Mouse (Mus musculus) testis, adult 2 months (tissue): ENCODE data around the gene Adcyap1r1. TPM values are rescaled to one million over a fixed set of nuclear protein-coding genes. Genes with fewer than 3 reads are reported as not detected.
A peak's percentile ranks its signal among the peaks of the same experiment; 100 is the strongest.

Experiments
- H3K27ac ChIP-seq: fragments of 200-500 bp; 2 replicates; pipeline ENCODE4 v1.5.1; 2012; ENCODE audit warnings: low read depth, low read length; ENCODE audit not compliant: control insufficient read depth, insufficient read depth
- H3K27me3 ChIP-seq: fragments of 200-500 bp; 2 replicates; pipeline ENCODE4 v1.6.1; 2012; ENCODE audit warnings: mild to moderate bottlenecking, low read length, moderate library complexity; ENCODE audit not compliant: control insufficient read depth, insufficient read depth
- H3K36me3 ChIP-seq: fragments of 200-500 bp; 2 replicates; pipeline ENCODE4 v1.6.1; 2012; ENCODE audit warnings: mild to moderate bottlenecking, low read length; ENCODE audit not compliant: control insufficient read depth, insufficient read depth
- H3K4me1 ChIP-seq: fragments of 200-500 bp; 2 replicates; pipeline ENCODE4 v1.6.1; 2012; ENCODE audit warnings: low read length; ENCODE audit not compliant: control insufficient read depth, insufficient read depth
- H3K4me3 ChIP-seq: fragments of 200-500 bp; 2 replicates; pipeline ENCODE4 v1.5.1; 2012; ENCODE audit warnings: low read depth, mild to moderate bottlenecking, low read length, moderate library complexity, mixed read lengths; ENCODE audit not compliant: control insufficient read depth
- CTCF ChIP-seq: fragments of 200-500 bp; IDR thresholded peaks from 2 replicates; pipeline ENCODE4 v1.5.1; 2012; ENCODE audit warnings: low read depth, mild to moderate bottlenecking, inconsistent platforms, low read length, moderate library complexity; ENCODE audit not compliant: control insufficient read depth, insufficient read depth, insufficient replicate concordance
- POLR2A ChIP-seq: fragments of 200-500 bp; IDR thresholded peaks from 2 replicates; pipeline ENCODE4 v1.6.1; 2012; ENCODE audit warnings: low read depth, mild to moderate bottlenecking, inconsistent platforms, low read length, moderate library complexity; ENCODE audit not compliant: control insufficient read depth
- polyA plus RNA-seq: library from polyadenylated mRNA; depleted of rRNA; stranded (reverse); fragments of >200 nt; gene quantifications from 2 replicates; pipeline ENCODE4 v1.2.3, GENCODE M21; 2012; rRNA removed

Gene Adcyap1r1
- polyA plus RNA-seq, 1 experiment: 0.64 TPM

DNA sequence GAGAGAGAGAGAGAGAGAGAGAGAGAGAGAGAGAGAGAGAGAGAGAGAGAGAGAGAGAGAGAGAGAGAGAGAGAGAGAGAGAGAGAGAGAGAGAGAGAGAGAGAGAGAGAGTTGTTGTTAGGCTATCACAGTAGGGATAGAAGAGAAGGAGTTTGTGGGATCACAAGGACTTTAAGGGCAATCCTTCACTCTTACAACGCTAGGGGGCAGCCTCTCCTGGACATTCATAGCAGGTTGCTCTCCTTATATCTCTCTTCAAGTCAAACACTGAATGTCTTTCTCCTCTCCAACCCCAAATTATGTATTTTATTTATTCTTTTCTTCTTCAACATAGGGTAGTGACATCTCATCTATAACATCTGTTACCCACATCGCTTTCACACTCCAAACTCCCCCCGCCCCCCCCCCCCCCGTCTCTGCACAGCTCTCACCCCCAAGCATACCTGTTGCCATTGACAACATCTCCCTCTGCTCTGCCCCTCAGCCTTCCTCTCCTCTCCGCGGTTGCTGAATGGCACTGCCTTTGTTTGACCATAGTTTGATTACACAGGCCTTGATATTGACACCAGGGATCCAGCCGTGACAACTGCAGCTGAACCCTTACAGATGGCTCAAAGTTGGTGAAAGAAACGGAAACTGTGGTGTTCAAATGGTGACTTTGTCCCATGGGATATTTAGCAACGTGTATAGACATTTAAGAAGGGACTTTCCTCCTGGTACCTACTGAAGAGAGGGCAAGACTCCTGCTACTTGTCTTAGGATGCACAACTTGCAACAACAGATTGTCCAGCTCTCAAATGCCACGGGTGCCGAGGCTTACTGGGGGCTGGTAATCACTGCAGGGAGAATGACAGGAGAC, 68.7 kb downstream of the Adcyap1r1 start:
- Histone ChIP-seq H3K27ac (no peak overlapping the region), H3K4me3 (no peak overlapping the region), H3K27me3 (no peaks in the 10 kb centered on the region), H3K4me1 (0 out of 2 replicates have a peak, but pooled peaks cover 2% of the 10 kb centered on the region), H3K36me3 (no peaks in the 10 kb centered on the region)
- TF ChIP-seq CTCF: no peak; the same call in 1 of the 2 replicates
- TF ChIP-seq POLR2A: no peak

DNA sequence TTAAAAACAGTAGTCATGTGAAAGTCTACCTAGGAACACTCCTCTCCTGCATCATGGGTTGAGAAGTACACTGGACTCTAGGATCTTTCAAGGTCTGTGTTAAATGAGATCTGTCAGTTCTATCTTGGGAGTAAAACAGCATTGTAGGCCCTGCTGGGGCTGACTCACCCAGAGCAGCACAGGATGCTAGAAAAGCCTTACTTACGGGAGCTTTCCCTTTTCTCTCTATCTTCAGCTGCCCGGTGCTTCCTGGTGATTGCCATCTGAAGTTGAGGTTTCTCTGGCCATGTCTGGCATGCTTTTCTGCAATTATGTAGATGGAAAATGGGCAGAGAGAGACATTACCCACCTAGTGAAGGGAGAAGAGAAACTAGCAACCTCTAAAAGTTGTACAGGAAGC, 84.7 kb downstream of the Adcyap1r1 start:
- Histone ChIP-seq H3K27me3 (no peaks in the 10 kb centered on the region), H3K36me3 (no peaks in the 10 kb centered on the region), H3K27ac (no peak overlapping the region), H3K4me1 (no peaks in the 10 kb centered on the region), H3K4me3 (no peak overlapping the region)
- TF ChIP-seq POLR2A (no peak), CTCF (no peak)

GRCm38 (mm10) chr6:55539196-55539595, 87.4 kb downstream of the Adcyap1r1 start:
- Histone ChIP-seq H3K27me3 (no peaks in the 10 kb centered on the region), H3K27ac (no peak overlapping the region), H3K36me3 (no peaks in the 10 kb centered on the region), H3K4me1 (no peaks in the 10 kb centered on the region), H3K4me3 (no peak overlapping the region)
- no peak for TF ChIP-seq CTCF
- TF ChIP-seq POLR2A: no peak

GRCm38 (mm10) chr6:55542359-55542758, 90.6 kb downstream of the Adcyap1r1 start:
- H3K4me1 ChIP-seq: no peaks in the 10 kb centered on the region
- no peak overlapping the region for H3K4me3 ChIP-seq
- TF ChIP-seq CTCF: no peak
- no peak for TF ChIP-seq POLR2A
- no peaks in the 10 kb centered on the region for H3K27me3 ChIP-seq
- H3K27ac ChIP-seq: no peak overlapping the region
- H3K36me3 ChIP-seq: no peaks in the 10 kb centered on the region

DNA sequence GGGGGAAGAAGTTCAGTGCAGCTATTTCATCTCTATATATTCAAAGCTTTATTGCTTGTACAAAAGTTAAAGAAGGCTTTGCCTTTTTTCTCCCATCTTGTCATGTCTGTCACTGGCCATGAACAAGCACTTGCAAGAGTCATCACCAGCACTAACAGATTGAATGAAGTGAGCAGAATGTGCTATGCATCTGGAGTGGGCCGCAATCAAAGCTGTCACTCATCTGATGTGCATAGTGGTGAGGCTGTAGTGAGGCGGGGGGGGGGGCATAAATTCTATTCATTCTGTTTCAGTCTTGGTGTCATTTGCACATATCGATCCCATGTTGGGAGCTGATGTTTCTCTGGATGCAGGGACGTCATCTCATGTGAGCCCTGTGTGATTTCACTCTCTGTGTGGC, 91.6 kb downstream of the Adcyap1r1 start:
- Histone ChIP-seq H3K27me3 (no peaks in the 10 kb centered on the region), H3K36me3 (no peaks in the 10 kb centered on the region), H3K27ac (no peak overlapping the region), H3K4me1 (no peaks in the 10 kb centered on the region), H3K4me3 (no peak overlapping the region)
- TF ChIP-seq POLR2A (no peak), CTCF (no peak)

GRCm38 (mm10) chr6:55549211-55549610, 97.4 kb downstream of the Adcyap1r1 start:
- no peaks in the 10 kb centered on the region for H3K27me3 ChIP-seq
- H3K36me3 ChIP-seq: no peaks in the 10 kb centered on the region
- TF ChIP-seq POLR2A (no peak), CTCF (no peak)
- H3K4me3 ChIP-seq: no peak overlapping the region
- peaks cover 2% of the 10 kb centered on the region for H3K4me1 ChIP-seq
- no peak overlapping the region for H3K27ac ChIP-seq

DNA sequence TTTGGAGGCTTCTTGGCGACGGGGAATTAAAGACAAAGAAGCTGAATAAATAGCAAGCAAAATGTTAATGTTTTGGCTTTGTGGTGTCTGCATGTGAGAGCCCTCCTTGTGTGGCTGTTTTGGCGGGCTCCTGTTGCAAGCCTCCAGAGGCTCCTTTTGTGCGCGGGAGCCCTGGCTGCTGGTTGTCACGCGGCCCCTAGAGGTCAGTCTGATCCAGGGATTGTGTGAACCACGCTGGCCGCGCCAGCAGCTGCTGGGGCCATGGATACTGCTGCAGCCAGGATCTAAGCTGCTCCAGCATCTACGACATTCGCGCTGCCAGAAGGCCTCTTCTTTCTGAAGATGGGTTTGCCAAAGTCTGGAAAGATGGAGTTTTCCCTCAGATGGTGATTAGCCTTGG, 99.1 kb downstream of the Adcyap1r1 start:
- no peak for TF ChIP-seq POLR2A
- peak; percentile 21; the same call in 1 of the 2 replicates for TF ChIP-seq CTCF
- H3K27ac ChIP-seq: no peak overlapping the region
- H3K4me1 ChIP-seq: peaks cover 2% of the 10 kb centered on the region

More for the DNA sequence above, 99.1 kb downstream of the Adcyap1r1 start:
- H3K27me3 ChIP-seq: no peaks in the 10 kb centered on the region
- H3K4me3 ChIP-seq: no peak overlapping the region
- no peaks in the 10 kb centered on the region for H3K36me3 ChIP-seq

Other genes with a start within 250 kb of the Adcyap1r1 start
- 61.8 and 84.2 TPM in 2 replicates for gene Mindy4, start 248.6 kb upstream of the Adcyap1r1 start, polyA plus RNA-seq
- gene Aqp1, start 115.5 kb upstream of the Adcyap1r1 start, polyA plus RNA-seq: 1.9 and 4.7 TPM in 2 replicates
- not detected in 2 replicates for gene Ghrhr, start 75.7 kb upstream of the Adcyap1r1 start, polyA plus RNA-seq
- not detected in 2 replicates for gene Neurod6, start 229.3 kb downstream of the Adcyap1r1 start, polyA plus RNA-seq